Mouse (Mus musculus) layer of hippocampus, adult 9-10 months (tissue): ENCODE results near the gene Rrm2.
"Not testable (repeated sequence)": the region's sequence is repeated elsewhere in the genome, so short reads cannot be mapped to it uniquely, and the experiment has no call there.

ENCODE experiments used
- DNase-seq: peaks from one replicate; pipeline ENCODE4 v3.0.0; 2022; ENCODE audit warnings: low spot score

Rrm2 gene

GRCm38 (mm10) chr12:24707954-24708823 lies at the start of gene Rrm2:
TSS of gene Rrm2 (plus strand) at chr12:24708241.
- peak; percentile 60 for DNase-seq

- DNase-seq: no peak
These were observed 49.0 kb upstream of the Rrm2 start for GRCm38 (mm10) chr12:24658998-24659397.

GRCm38 (mm10) chr12:24659923-24660322 lies 48.1 kb upstream of the Rrm2 start:
- DNase-seq: no peak

GRCm38 (mm10) chr12:24661100-24661499 lies 46.9 kb upstream of the Rrm2 start:
- no peak for DNase-seq

- no peak for DNase-seq
These were observed 45.9 kb upstream of the Rrm2 start for GRCm38 (mm10) chr12:24662131-24662530.

- DNase-seq: no peak
These were observed 27.9 kb upstream of the Rrm2 start for GRCm38 (mm10) chr12:24680096-24680491.

GRCm38 (mm10) chr12:24680492-24681285 lies 27.4 kb upstream of the Rrm2 start:
- no peak for DNase-seq

- DNase-seq: no peak
These were observed 26.6 kb upstream of the Rrm2 start, which contains the start of gene Cys1 for GRCm38 (mm10) chr12:24681286-24682023. TSS of gene Cys1 (minus strand) at chr12:24681813.

GRCm38 (mm10) chr12:24682563-24682962 lies 25.5 kb upstream of the Rrm2 start:
- peak; percentile 17 for DNase-seq

GRCm38 (mm10) chr12:24683461-24683860 lies 24.6 kb upstream of the Rrm2 start:
- DNase-seq: no peak

- DNase-seq: no peak
These were observed 21.9 kb upstream of the Rrm2 start for GRCm38 (mm10) chr12:24686038-24686695.

GRCm38 (mm10) chr12:24686696-24687346 lies 21.2 kb upstream of the Rrm2 start:
- DNase-seq: no peak

GRCm38 (mm10) chr12:24690351-24690750 lies 17.7 kb upstream of the Rrm2 start:
- DNase-seq: no peak

GRCm38 (mm10) chr12:24696500-24697483 lies 11.2 kb upstream of the Rrm2 start:
- DNase-seq: peak; percentile 78

- no peak for DNase-seq
These were observed 10.4 kb upstream of the Rrm2 start for GRCm38 (mm10) chr12:24697484-24698204.

- DNase-seq: no peak
These were observed 9.5 kb upstream of the Rrm2 start for GRCm38 (mm10) chr12:24698514-24698913.

- DNase-seq: no peak
These were observed 8.5 kb upstream of the Rrm2 start for GRCm38 (mm10) chr12:24699578-24699977.

- not testable (repeated sequence) for DNase-seq
These were observed 6.4 kb upstream of the Rrm2 start for GRCm38 (mm10) chr12:24701621-24702020.

- DNase-seq: no peak
These were observed 5.0 kb upstream of the Rrm2 start for GRCm38 (mm10) chr12:24703013-24703412.
